Mouse (Mus musculus): ENCODE data around the gene Stx8. TPM values are rescaled to one million over a fixed set of nuclear protein-coding genes. Genes with fewer than 3 reads are reported as not detected.

Stx8 gene
- polyA plus RNA-seq, 1 experiment: 13.0 TPM

GRCm38 (mm10) chr11:68117878-68118660 is 152.1 kb downstream of the Stx8 start:
- H3K4me3 ChIP-seq (replicated peaks; ENCODE audit: control insufficient read depth, low read depth, low read length): no peak overlapping the region
- H3K27ac ChIP-seq (ENCODE audit: control insufficient read depth, insufficient read depth, low read depth, low read length, poor library complexity): no peak overlapping the region
- no peak for TF ChIP-seq POLR2A (IDR thresholded peaks at IDR 0.05; ENCODE audit: borderline replicate concordance, control insufficient read depth, low read depth, low read length)
- no peak for TF ChIP-seq CTCF (IDR thresholded peaks at IDR 0.05; ENCODE audit: control insufficient read depth, insufficient read depth, low read length)
- 91% methylated on average over 10 of the region's 10 CpGs for WGBS
- no peaks in the 10 kb centered on the region for H3K4me1 ChIP-seq (ENCODE audit: control insufficient read depth, insufficient read depth, low read length)

DNA sequence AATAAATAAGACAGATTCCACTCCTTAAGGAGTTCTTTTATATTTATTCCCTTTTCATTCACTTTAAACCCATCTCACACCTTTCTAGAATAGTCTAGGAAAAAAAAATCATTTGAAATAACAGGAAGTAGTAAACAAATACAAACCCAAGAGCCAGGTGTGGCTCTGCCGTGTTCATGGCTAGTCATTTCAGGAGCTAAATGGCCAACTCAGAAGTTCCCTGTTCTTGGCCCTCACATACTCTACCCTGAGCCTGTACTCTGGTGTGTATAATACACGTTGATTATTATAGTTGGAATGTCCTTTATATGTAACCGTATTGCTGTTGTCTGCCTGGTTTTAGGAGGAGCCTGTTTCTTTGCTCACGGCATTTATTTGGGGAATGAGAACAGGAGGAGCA is 152.7 kb downstream of the Stx8 start:
- Histone ChIP-seq H3K27ac (ENCODE audit: control insufficient read depth, insufficient read depth, low read depth, low read length, poor library complexity) (no peak overlapping the region), H3K4me1 (ENCODE audit: control insufficient read depth, insufficient read depth, low read length) (no peaks in the 10 kb centered on the region), H3K4me3 (replicated peaks; ENCODE audit: control insufficient read depth, low read depth, low read length) (no peak overlapping the region)
- TF ChIP-seq POLR2A (IDR thresholded peaks at IDR 0.05; ENCODE audit: borderline replicate concordance, control insufficient read depth, low read depth, low read length) (no peak), CTCF (IDR thresholded peaks at IDR 0.05; ENCODE audit: control insufficient read depth, insufficient read depth, low read length) (no peak)
- WGBS: 82% methylated on average over 4 of the region's 4 CpGs

DNA sequence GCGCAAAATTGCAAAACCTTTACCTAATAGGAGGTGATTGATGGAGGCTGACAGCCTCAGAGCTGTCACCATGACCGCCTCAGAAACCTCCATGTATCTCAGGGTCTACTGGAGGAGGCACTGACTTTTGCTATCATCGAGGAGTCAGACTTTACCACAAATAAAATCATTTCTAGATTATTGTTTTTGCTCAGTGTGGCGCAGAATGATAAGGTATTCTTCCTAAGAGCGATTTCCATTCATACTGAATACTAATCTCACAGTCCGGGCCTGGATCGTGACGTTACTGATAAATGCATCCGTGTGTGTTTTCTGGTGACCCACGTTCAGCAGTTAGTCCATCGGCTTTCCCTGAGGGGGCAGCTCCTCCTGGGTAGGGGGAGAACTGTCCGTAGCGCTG is 153.1 kb downstream of the Stx8 start:
- TF ChIP-seq CTCF (IDR thresholded peaks at IDR 0.05; ENCODE audit: control insufficient read depth, insufficient read depth, low read length): no peak
- no peak for TF ChIP-seq POLR2A (IDR thresholded peaks at IDR 0.05; ENCODE audit: borderline replicate concordance, control insufficient read depth, low read depth, low read length)
- WGBS: 57% methylated on average over 13 of the region's 13 CpGs
- no peak overlapping the region for H3K4me3 ChIP-seq (replicated peaks; ENCODE audit: control insufficient read depth, low read depth, low read length)
- no peaks in the 10 kb centered on the region for H3K4me1 ChIP-seq (ENCODE audit: control insufficient read depth, insufficient read depth, low read length)
- no peak overlapping the region for H3K27ac ChIP-seq (ENCODE audit: control insufficient read depth, insufficient read depth, low read depth, low read length, poor library complexity)

DNA sequence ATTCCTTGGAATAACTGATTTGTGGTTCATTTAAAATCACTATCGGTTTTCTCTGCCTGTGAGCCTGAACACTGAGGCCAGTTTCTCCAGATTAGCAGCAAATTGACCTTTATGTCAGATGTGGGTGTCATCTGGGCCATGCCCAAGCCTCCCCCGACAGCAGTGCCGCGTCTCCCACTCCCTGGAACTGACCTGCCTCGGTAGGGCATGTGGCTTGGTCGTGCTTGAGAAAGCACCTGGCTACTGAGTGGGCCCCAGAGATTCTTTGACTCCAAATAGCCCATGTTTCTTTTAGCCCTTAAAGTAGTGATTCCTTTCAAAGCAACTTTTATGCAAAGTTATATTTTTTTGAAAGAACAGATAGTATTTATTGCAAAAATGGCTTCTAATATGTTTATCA is 155.3 kb downstream of the Stx8 start:
- no peak for TF ChIP-seq POLR2A (IDR thresholded peaks at IDR 0.05; ENCODE audit: borderline replicate concordance, control insufficient read depth, low read depth, low read length)
- TF ChIP-seq CTCF (IDR thresholded peaks at IDR 0.05; ENCODE audit: control insufficient read depth, insufficient read depth, low read length): no peak
- 71% methylated on average over 6 of the region's 6 CpGs for WGBS
- no peak overlapping the region for H3K4me3 ChIP-seq (replicated peaks; ENCODE audit: control insufficient read depth, low read depth, low read length)
- H3K4me1 ChIP-seq (ENCODE audit: control insufficient read depth, insufficient read depth, low read length): no peaks in the 10 kb centered on the region
- H3K27ac ChIP-seq (ENCODE audit: control insufficient read depth, insufficient read depth, low read depth, low read length, poor library complexity): no peak overlapping the region

DNA sequence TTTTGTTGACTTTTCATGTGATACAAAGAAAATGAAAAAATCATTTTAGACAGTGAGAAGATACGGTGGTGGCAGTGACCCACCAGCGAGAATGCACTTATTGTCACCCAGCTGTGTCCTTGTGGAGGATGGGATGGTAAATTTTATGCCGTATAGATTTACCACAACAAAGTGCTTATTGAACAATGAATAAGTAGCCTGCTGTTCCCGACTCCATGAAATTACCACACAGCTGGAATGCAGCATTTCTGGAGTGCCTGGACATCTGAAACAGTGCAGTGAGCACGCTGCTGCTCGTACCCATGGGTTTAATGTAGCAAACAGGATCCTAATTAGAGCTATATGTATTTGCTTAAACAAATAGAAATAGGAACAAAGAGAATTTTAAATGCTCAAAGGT is 155.7 kb downstream of the Stx8 start:
- Histone ChIP-seq H3K4me1 (ENCODE audit: control insufficient read depth, insufficient read depth, low read length) (no peaks in the 10 kb centered on the region), H3K4me3 (replicated peaks; ENCODE audit: control insufficient read depth, low read depth, low read length) (no peak overlapping the region), H3K27ac (ENCODE audit: control insufficient read depth, insufficient read depth, low read depth, low read length, poor library complexity) (no peak overlapping the region)
- 77% methylated on average over 6 of the region's 6 CpGs for WGBS
- TF ChIP-seq CTCF (IDR thresholded peaks at IDR 0.05; ENCODE audit: control insufficient read depth, insufficient read depth, low read length): no peak
- TF ChIP-seq POLR2A (IDR thresholded peaks at IDR 0.05; ENCODE audit: borderline replicate concordance, control insufficient read depth, low read depth, low read length): no peak

DNA sequence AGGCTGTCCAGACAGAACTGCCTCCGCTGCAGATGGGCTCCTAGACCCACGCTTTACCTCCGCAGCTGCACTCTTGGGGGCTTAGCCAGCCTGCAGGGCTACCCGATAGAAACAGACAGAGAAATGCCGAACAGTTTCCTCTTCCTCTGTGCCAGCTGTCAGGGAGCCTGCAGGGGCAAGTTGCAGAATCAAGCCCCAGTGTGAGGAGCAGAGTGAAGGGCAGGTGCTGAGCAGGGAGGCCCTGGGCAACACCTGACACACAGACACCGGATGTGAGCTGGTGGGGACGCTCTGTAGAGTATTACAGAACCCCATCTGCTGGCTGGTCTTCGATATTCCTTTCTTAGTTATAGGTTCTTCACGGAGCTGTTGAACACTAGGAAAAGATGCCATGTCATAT is 160.1 kb downstream of the Stx8 start:
- WGBS: 49% methylated on average over 9 of the region's 9 CpGs
- H3K27ac ChIP-seq (ENCODE audit: control insufficient read depth, insufficient read depth, low read depth, low read length, poor library complexity): no peak overlapping the region
- no peak overlapping the region for H3K4me3 ChIP-seq (replicated peaks; ENCODE audit: control insufficient read depth, low read depth, low read length)
- no peak for TF ChIP-seq CTCF (IDR thresholded peaks at IDR 0.05; ENCODE audit: control insufficient read depth, insufficient read depth, low read length)
- TF ChIP-seq POLR2A (IDR thresholded peaks at IDR 0.05; ENCODE audit: borderline replicate concordance, control insufficient read depth, low read depth, low read length): no peak
- H3K4me1 ChIP-seq (ENCODE audit: control insufficient read depth, insufficient read depth, low read length): no peaks in the 10 kb centered on the region

DNA sequence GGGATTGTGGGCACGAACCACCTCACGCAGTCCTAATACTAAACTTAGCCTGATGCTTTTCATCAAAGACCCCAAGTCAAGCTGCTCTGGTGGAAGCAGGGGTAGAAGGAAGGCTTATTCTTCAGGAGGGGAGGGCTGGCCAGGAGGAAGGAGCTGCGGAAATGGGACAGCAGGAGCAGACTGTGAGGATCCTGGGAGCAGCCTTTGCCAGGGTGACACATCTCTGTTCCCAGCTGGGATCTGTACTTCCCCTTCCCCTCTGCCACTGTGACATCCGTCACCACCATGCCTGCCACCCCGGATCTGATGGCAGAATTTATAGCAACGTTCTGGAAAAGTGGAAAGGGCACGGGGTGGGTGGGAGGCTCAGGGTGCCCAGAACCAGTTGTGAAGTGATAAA is 168.5 kb downstream of the Stx8 start:
- TF ChIP-seq CTCF (IDR thresholded peaks at IDR 0.05; ENCODE audit: control insufficient read depth, insufficient read depth, low read length) (no peak), POLR2A (IDR thresholded peaks at IDR 0.05; ENCODE audit: borderline replicate concordance, control insufficient read depth, low read depth, low read length) (no peak)
- H3K4me3 ChIP-seq (replicated peaks; ENCODE audit: control insufficient read depth, low read depth, low read length): no peak overlapping the region
- 72% methylated on average over 7 of the region's 7 CpGs for WGBS
- H3K27ac ChIP-seq (ENCODE audit: control insufficient read depth, insufficient read depth, low read depth, low read length, poor library complexity): no peak overlapping the region
- H3K4me1 ChIP-seq (ENCODE audit: control insufficient read depth, insufficient read depth, low read length): no peaks in the 10 kb centered on the region

- Histone ChIP-seq H3K4me1 (ENCODE audit: control insufficient read depth, insufficient read depth, low read length) (no peaks in the 10 kb centered on the region), H3K4me3 (replicated peaks; ENCODE audit: control insufficient read depth, low read depth, low read length) (no peak overlapping the region), H3K27ac (ENCODE audit: control insufficient read depth, insufficient read depth, low read depth, low read length, poor library complexity) (no peak overlapping the region)
- 20% methylated on average over 9 of the region's 9 CpGs for WGBS
- TF ChIP-seq POLR2A (IDR thresholded peaks at IDR 0.05; ENCODE audit: borderline replicate concordance, control insufficient read depth, low read depth, low read length) (no peak), CTCF (IDR thresholded peaks at IDR 0.05; ENCODE audit: control insufficient read depth, insufficient read depth, low read length) (no peak)
These were observed 169.4 kb downstream of the Stx8 start for GRCm38 (mm10) chr11:68135350-68135749.

DNA sequence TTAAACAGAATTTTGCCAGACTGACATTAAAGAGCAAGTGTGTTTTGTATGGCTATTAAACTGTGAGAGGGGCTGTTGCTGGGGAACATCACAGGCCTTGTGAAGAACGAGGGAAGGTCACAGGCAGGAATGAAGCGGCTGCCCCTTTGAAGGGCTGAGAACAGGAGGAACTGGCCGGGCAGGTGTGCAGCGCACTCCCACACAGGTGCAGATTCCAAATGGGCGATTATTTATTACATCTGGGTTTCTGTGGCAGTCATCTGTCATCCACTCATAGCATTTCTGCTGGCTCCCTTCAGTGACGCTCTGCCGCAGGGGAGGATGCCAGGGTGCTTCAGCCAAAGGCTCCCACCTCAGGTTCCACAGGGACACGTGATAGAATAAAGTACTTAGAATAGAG is 170.7 kb downstream of the Stx8 start:
- no peaks in the 10 kb centered on the region for H3K4me1 ChIP-seq (ENCODE audit: control insufficient read depth, insufficient read depth, low read length)
- 84% methylated on average over 8 of the region's 8 CpGs for WGBS
- no peak overlapping the region for H3K27ac ChIP-seq (ENCODE audit: control insufficient read depth, insufficient read depth, low read depth, low read length, poor library complexity)
- TF ChIP-seq POLR2A (IDR thresholded peaks at IDR 0.05; ENCODE audit: borderline replicate concordance, control insufficient read depth, low read depth, low read length): no peak
- no peak for TF ChIP-seq CTCF (IDR thresholded peaks at IDR 0.05; ENCODE audit: control insufficient read depth, insufficient read depth, low read length)
- H3K4me3 ChIP-seq (replicated peaks; ENCODE audit: control insufficient read depth, low read depth, low read length): no peak overlapping the region

All from bone marrow, adult 2 months (tissue).